9 mouse cellular contexts compared by ENCODE assay signal in genomic region chr19:24173020-24173419, GRCm38 (mm10). TPM values are rescaled to one million over a fixed set of nuclear protein-coding genes. Genes with fewer than 3 reads are reported as not detected.
DNase-seq lines count a peak whose midpoint lies in the region; ATAC-seq lines count a peak whose summit lies in the region.
"Had no signal": no experiment of that assay in that cellular context is flagged by ENCODE, and none has a peak within 500 bp of the region (broad histone marks: within the 10 kb centered on the region; RNA-seq: fewer than 3 reads in every experiment).

No protein-coding gene starts in this region.

- peak overlapping the region; percentile 67 for H3K4me2 ChIP-seq in heart, embryonic 12.5 days
- H3K4me2 ChIP-seq in hindbrain, embryonic 15.5 days: peak overlapping the region; percentile 81
- peak overlapping the region; percentile 74 for H3K4me2 ChIP-seq in midbrain, embryonic 14.5 days (ENCODE audit: low read length)

- H3K9me3 ChIP-seq in heart, embryonic 12.5 days (replicated peaks): no peaks in the 10 kb centered on the region
- no peaks in the 10 kb centered on the region for H3K9me3 ChIP-seq in hindbrain, embryonic 15.5 days
- no peaks in the 10 kb centered on the region for H3K9me3 ChIP-seq in midbrain, embryonic 14.5 days (ENCODE audit: control insufficient read depth, low read length)

- H3K4me1 ChIP-seq in heart, embryonic 12.5 days (replicated peaks): peaks cover 53% of the 10 kb centered on the region
- peaks cover 21% of the 10 kb centered on the region for H3K4me1 ChIP-seq in hindbrain, embryonic 15.5 days (replicated peaks)
- 0 out of 2 replicates have a peak, but pooled peaks cover 4% of the 10 kb centered on the region for H3K4me1 ChIP-seq in midbrain, embryonic 14.5 days (ENCODE audit: control insufficient read depth, insufficient read depth, low read length)

- DNase-seq in heart, postnatal 10 days: no peak
- DNase-seq in adipocyte (ENCODE audit: low spot score): peak; percentile 26
- no peak for DNase-seq in midbrain, embryonic 14.5 days
- DNase-seq in ovary, adult 18-20 months (ENCODE audit: low spot score): no peak
- no peak for DNase-seq in embryo, embryonic 11 days
- DNase-seq in yolk sac, embryonic 10.5 days (ENCODE audit: low spot score): no peak
- DNase-seq: kidney, adult 11 months had no signal

- peak overlapping the region; percentile 55; the same call in 1 of the 2 replicates for H3K9ac ChIP-seq in heart, embryonic 12.5 days
- peak overlapping the region; percentile 67; the same call in 1 of the 2 replicates for H3K9ac ChIP-seq in hindbrain, embryonic 15.5 days
- H3K9ac ChIP-seq in midbrain, embryonic 14.5 days (replicated peaks; ENCODE audit: low read length): peak overlapping the region; percentile 75

- peak overlapping the region; percentile 81 for H3K4me3 ChIP-seq in heart, embryonic 12.5 days
- H3K4me3 ChIP-seq in hindbrain, embryonic 15.5 days: peak overlapping the region; percentile 87
- H3K4me3 ChIP-seq in midbrain, embryonic 14.5 days (replicated peaks; ENCODE audit: low read depth, low read length): peak overlapping the region; percentile 75

- intact Hi-C loops in heart, postnatal 10 days (cut with DNase I): no loop called here

- ATAC-seq in heart, embryonic 12.5 days (ENCODE audit: insufficient number of reproducible peaks, low FRiP score): no peak
- ATAC-seq in hindbrain, embryonic 15.5 days (ENCODE audit: low FRiP score, low read depth): no peak
- no peak for ATAC-seq in midbrain, embryonic 14.5 days (ENCODE audit: low FRiP score, low TSS enrichment)

- H3K27ac ChIP-seq in heart, embryonic 12.5 days (ENCODE audit: poor library complexity, severe bottlenecking): peak overlapping the region; percentile 88
- H3K27ac ChIP-seq in hindbrain, embryonic 15.5 days (replicated peaks): no peak overlapping the region
- no peak overlapping the region for H3K27ac ChIP-seq in midbrain, embryonic 14.5 days (replicated peaks; ENCODE audit: low read depth, low read length)

- no peaks in the 10 kb centered on the region for H3K27me3 ChIP-seq in heart, embryonic 12.5 days (replicated peaks)
- H3K27me3 ChIP-seq in hindbrain, embryonic 15.5 days: no peaks in the 10 kb centered on the region
- no peaks in the 10 kb centered on the region for H3K27me3 ChIP-seq in midbrain, embryonic 14.5 days (ENCODE audit: control insufficient read depth, insufficient read depth, low read length)

- H3K36me3 ChIP-seq in heart, embryonic 12.5 days: no peaks in the 10 kb centered on the region
- no peaks in the 10 kb centered on the region for H3K36me3 ChIP-seq in hindbrain, embryonic 15.5 days
- no peaks in the 10 kb centered on the region for H3K36me3 ChIP-seq in midbrain, embryonic 14.5 days (ENCODE audit: control insufficient read depth, insufficient read depth, low read length)

- 18% methylated on average over 6 of the region's 6 CpGs for WGBS in heart, embryonic 12.5 days
- WGBS in hindbrain, embryonic 15.5 days: 14% methylated on average over 6 of the region's 6 CpGs
- WGBS in midbrain, embryonic 14.5 days: 16% methylated on average over 6 of the region's 6 CpGs

RNA-seq across cellular contexts. Expression of gene Tjp2, which starts 51.8 kb away (rescaled TPM):
- 31.9 and 33.8 TPM in 2 replicates for polyA plus RNA-seq in heart, embryonic 12.5 days (2016; fragmentation: Nextera tagmentation; extraction: Ambion mirVana)
- 10 to 100 TPM; 28.3 to 33.3 TPM for total RNA-seq in heart, postnatal 10 days (2021)
- polyA plus RNA-seq in hindbrain, embryonic 15.5 days (2015; fragmentation: Nextera tagmentation; extraction: Ambion mirVana): 12.9 and 13.9 TPM in 2 replicates
- polyA plus RNA-seq in midbrain, embryonic 14.5 days (2014; fragmentation: Nextera tagmentation; extraction: Ambion mirVana): 6.7 and 15.5 TPM in 2 replicates
